Mouse (Mus musculus) heart, adult 11 months (tissue): ENCODE measurements around the gene Tspan33.

Source experiments
- DNase-seq: peaks from one replicate; pipeline ENCODE4 v3.0.0; 2022

Tspan33 gene

DNA sequence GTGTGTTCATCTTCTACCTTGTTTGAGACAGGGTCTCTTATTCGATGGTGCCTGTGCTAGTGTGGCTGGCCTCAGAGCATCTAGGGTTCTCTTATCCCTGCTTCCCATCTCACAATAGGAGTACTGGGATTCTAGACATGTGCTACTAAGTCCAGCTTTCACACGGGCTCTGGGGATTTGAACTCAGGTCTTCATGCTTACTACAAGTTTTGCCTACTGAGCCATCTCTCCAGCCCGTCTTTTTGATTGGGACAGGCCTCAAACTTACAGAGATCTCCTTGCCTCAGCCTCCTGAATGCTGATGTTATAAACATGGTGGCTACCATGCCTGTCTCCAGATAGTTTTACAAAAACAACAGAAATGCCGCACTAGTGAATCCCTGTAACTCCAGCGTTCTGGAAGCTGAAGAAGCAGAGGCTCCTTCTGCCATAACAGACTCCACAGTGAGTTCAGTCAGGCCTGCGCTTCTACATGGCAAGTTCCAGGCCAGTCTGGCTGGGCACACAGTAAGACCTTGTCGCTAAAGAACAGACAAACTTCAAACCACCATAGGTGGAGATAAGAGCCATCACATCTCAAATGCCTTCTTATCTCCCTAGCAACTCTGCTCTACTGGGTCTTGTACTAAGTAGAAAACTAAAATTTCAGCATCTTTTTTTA, 5.2 kb downstream of the Tspan33 start:
- DNase-seq = peak; percentile 67

DNA sequence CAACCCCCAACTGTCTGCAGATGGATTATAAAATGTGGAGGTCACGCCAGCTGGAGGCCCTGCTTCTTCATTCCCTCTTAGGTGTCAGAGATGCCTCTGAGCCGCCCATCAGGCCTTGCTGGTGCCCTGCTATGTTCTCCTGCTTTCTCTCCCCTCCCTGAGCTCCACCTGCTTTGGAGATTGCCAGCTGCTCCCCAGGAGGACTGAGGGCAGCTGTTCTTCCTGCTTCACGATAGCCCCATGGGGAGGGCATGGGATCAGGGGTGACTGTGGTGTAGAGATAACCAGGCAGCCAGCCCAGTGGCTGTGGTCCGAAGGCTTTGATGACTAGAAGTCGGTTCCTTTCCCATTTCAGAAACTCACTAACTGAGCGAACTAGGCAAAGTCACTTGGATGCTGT, 7.0 kb downstream of the Tspan33 start:
- peak; percentile 50 for DNase-seq

DNA sequence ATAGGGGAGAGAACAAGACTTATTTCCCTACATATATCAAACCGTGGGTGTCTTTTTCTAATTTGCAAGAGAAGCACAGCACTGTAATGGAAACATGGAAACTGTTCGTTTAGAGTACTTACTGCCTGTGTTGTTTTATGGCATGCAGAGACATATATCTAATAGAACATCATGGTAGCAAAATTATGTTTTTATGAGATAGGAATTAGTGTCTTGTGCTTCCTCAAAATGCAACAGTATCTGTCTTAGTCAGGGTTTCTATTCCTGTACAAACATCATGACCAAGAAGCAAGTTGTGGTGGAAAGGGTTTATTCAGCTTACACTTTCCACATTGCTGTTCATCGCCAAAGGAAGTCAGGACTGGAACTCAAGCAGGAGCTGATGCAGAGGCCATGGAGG, 8.1 kb downstream of the Tspan33 start:
- DNase-seq = no peak

DNA sequence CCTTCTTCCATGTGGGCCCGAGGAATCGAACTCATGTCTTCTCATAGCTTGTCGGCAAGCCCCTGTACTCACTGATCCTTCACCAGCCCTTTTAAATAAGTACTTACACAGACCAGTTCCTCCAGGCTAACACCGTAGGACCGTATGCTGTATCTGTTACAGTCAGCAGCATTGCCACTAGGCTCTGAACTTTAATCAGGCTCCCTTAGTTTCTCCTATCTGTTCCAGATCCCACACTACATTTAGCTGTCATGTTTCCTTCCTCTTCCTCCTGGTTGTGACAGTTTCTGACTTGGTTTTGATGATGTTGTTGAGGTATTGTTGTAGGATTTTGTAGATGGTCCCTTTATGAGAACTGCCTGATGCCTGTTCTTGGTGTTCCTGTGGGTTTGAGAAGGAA, 10.1 kb downstream of the Tspan33 start:
- DNase-seq = no peak

DNA sequence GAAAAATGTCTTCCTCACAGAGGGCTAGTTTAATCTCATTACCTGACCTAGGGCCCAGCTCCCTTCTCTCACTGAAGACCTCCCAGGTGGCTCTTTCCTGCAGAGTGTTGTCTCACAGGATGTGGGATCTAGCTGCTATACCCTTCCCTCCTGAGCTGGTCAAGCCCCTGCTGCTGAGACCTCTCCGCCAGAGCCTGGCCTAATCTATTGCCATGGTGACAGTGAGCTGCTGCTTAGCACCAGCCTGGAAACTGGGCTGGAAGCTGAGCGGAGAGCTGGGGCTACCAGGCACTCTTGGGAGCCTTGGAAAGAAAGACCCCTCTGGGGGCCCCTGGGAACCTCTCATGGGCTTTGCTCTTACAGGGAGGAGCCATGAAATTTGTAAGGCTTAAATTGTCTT, 13.9 kb downstream of the Tspan33 start:
- DNase-seq = no peak

DNA sequence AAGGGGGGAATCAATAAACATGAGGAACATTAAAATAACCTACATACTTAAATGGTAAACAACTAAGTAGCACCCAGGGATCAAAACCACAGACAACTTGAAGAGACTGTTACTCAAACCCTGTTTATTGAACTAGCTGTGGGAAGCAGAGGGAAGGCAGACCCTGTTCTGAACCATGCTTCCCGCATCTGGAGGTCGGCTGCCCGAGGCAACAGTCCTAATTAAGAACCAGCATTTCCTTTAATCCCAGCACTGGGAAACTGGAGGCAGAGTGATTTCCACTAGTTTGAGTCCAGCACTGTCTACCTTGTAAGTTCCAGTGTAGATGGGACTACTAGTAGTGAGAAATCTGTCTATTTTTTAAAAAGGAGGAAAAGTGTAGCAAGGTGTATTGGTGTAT, 17.3 kb downstream of the Tspan33 start:
- no peak for DNase-seq

DNA sequence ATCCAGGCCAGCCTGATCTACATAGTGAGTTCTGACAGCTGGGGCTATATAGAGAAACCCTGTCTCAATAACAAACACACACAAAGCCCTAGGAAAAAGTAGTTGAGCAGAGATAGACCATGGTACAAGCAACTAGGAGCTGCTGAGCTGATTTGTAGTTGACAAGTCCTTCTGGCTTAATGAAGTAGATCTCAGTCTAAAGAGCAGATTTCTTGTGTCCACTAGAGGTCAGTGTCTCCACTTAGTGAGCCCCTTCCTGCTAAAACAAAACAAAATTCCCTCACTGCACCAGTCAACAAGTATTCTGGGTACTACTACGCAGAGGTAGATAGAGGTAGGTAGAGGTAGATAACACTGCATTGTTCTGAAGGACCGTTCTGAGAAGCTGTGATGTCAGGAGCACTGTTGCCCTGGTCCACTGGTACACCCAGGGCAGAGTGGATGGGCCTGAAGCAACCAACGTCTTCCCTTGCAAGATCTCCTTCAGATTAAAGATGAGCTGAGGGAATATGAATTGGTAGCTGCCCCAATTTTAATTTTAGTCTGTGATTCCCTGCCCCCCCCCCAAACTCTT, 18.1 kb downstream of the Tspan33 start:
- no peak for DNase-seq

DNA sequence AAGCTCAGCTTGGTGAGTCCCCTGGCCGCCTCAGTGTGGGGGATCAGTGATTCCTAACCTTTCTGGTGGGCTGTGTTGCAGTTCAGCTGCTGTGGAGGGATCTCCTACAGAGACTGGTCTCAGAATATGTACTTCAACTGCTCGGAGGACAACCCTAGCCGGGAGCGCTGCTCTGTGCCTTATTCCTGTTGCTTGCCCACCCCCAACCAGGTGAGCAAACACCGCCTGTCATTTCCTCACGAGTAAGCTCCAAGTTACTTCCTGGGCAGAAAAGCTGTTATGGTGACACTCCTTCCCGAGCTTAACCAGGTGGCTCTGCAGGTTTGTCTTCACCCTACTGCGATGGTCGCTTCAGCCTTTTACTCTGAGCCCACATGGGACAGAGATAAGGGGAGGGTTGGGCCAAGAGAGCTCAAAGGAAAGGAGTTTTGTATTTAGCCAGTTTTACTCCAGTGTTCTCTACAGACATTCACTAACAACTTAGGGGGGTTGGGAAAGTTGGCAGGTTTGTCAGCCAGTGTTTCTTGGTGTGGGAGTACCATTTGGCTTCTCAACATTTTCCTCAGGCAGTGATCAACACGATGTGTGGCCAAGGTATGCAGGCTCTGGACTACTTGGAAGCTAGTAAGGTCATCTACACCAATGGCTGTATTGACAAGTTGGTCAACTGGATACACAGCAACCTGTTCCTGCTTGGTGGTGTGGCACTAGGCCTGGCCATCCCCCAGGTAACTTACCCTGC, 22.8 kb downstream of the Tspan33 start:
- peak; percentile 84 for DNase-seq

DNA sequence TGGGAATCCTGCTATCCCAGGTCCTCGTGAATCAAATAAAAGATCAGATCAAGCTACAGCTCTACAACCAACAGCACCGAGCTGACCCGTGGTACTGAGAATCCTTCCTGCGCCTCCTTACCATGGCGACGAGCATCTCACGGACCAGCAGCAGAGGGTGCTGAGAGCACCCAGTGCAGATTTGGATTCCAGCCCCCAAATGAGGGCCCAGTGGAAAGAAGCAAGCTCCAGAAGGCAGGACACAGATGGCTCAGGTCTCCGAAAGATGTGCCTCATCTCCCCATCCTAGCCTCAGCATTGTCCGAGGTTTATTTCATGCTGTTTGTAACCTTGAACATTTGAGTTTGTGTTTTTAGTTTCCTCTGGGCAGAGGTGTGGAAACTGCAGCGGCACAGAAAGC, 23.5 kb downstream of the Tspan33 start:
- DNase-seq = no peak

DNA sequence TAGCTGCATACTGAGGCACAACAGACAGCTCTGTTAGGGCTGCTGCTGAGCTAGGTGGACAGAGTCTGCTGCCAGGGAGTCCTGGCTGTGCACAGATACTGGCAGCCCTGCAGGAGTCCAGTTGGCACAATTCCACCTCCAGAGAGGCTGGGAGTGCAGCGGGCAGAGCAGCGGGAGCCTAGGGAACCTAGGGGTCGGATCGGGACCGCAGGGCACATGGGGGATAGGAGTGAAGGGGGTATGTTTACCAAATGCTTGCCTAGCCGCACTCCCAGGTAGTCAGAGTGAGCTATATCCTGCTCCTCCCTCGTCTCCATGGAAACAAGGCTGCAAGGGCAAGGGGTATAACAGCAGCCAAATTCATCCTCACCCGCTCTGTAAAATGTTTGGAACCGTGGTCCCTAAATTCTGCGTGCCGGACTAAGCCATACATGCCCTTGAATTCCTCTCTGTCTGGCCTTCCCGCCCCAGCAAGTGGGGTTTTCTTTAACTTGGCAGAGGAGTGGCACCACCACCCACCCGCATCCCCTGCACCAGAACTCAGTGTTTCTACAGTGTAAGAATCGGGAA, 24.0 kb downstream of the Tspan33 start:
- peak; percentile 91 for DNase-seq

DNA sequence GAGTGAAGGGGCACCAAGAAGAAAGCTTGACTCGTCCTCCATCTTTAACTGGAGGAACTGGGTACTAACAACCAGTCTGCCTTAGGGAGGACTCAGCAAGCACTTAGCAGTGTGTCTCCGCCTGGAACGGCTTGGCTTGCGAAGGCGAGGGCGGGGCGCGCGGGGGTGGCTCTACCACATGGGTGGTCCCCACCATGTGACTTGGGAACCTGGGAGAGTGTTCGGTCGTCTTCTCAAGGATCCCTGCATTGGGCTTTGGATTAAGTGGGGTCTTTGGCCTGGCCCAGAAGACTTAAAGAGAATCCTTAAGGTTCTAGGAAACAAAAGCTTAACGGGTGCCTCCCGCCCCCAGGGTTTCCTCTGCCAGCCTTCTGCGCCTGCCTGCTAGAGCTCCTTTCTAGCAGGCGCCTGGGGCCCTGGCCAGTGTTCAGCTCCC, 24.9 kb downstream of the Tspan33 start:
- DNase-seq = peak; percentile 95

DNA sequence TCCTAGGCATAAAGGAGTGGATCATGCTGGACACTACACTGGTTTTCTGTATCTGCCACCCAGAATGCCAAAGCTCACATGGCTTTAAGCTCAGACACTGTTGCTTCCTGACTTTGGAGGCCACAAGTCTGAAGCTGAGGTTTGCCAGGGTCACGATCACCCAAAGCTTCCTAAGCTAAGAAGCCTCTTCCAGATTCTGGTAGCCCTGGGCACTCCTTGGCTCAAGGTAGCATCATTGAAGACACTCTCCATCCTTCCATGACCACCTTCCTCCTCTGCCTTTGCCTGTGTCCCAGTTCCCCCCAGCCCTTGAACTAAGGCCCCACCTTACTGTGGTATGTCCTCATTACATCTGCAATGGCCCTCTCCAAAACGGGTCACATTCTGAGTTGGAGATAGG, 27.9 kb downstream of the Tspan33 start:
- no peak for DNase-seq

DNA sequence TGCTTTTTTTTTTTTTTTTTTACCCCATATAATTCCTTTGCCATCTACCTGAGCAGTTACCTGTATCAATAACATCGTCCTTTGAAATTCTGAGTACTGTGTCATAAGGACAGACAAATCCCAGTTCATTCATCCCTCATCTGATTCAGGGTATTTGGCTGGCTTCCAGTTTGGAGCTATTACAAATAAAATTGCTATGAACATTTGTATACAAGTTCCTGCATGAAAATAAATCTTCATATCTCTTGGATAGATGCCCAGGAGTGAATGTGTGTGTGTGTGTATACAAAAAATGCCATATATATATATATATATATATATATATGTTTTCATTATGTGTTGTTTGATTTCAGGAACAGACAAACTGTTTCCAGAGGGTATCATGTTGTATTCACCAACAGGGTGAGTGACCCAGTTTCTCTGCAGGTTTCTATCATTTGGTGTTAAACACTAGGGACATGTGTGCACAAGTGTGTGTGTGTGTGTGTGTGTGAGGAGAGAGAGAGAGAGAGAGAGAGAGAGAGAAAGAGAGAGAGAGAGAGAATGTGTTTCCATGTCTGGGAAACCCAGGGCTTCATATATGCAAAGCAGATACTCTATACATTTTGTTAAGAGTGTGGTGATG, 32.7 kb downstream of the Tspan33 start:
- no peak for DNase-seq

DNA sequence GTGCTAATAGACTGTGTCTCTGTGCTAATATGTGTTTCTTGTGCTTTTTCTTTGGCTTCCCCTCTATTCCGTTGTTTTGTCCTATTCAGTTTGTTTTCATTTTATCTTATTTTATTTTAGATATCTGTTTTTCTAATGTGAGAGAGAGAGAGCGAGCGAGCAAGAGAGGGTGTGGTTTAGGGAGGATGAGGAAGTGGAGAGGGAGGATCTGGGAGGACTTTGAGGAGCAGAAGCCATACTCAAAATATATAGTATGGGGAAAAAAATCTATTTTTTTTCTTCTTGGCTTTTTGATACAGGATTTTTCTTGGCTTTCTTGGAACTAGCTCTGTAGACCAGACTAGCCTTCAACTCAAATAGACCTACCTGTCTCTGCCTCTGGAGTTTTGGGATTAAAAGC, 34.0 kb downstream of the Tspan33 start:
- no peak for DNase-seq

DNA sequence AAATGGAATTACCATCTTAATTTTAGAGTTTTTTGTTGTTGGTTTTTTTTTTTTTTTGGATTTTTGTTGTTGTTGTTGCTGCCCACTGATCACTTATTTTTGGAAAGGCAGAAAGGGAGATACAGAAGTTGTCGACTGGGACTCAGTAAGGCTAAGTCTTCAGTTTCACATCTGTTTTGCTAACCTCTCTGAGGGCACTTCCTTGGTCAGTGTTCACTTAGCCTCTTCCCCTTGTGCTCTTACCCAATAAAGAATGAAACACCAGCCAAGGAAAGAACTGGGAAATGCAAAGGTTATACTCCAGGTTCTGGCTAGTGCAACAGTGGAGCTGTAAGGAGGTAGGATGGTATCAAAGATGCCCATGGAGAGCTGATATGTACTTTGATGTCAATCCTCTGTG, 35.5 kb downstream of the Tspan33 start:
- no peak for DNase-seq

DNA sequence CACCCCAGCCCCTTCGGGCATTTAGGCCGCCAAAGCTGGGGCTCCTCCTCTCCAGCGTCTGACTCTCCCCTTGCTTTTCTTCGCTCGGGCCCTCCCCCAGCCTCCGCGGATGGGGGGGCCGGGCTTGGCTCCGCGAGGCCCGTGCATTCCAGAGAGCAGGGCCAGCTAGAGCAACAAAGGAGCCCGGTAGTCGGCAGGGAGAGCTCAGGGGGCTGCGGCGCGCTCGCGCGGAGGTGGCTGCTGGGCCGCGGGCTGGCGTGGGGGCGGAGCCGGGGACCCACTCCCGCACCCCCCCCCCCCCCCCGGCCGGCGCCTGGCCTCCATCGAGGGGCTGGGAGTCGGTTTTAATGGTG, 41.3 kb downstream of the Tspan33 start, which contains the start of gene Smo:
TSS of gene Smo (plus strand) at position 168 of the 353 bp plus-strand sequence.
- DNase-seq = peak; percentile 99

DNA sequence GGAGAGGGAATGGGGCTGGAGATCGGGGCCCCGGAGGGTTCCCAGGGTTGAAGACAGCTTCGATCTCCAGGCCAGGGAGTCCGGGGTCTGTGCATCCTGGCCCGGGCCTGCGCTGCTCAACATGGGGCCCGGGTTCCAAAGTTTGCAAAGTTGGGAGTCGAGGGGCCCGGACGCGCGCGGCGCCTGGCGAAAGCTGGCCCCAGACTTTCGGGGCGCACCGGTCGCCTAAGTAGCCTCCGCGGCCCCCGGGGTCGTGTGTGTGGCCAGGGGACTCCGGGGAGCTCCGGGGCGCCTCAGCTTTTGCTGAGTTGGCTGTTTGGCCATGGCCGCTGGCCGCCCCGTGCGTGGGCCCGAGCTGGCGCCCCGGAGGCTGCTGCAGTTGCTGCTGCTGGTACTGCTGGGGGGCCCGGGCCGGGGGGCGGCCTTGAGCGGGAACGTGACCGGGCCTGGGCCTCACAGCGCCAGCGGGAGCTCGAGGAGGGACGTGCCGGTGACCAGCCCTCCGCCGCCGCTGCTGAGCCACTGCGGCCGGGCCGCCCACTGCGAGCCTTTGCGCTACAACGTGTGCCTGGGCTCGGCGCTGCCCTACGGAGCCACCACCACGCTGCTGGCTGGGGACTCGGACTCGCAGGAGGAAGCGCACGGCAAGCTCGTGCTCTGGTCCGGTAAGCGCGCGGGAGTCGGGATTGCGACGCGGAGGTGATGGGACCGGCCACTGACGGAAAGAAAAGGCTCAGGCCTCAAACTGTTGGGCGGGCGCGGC, 41.8 kb downstream of the Tspan33 start:
- peak; percentile 95 for DNase-seq

DNA sequence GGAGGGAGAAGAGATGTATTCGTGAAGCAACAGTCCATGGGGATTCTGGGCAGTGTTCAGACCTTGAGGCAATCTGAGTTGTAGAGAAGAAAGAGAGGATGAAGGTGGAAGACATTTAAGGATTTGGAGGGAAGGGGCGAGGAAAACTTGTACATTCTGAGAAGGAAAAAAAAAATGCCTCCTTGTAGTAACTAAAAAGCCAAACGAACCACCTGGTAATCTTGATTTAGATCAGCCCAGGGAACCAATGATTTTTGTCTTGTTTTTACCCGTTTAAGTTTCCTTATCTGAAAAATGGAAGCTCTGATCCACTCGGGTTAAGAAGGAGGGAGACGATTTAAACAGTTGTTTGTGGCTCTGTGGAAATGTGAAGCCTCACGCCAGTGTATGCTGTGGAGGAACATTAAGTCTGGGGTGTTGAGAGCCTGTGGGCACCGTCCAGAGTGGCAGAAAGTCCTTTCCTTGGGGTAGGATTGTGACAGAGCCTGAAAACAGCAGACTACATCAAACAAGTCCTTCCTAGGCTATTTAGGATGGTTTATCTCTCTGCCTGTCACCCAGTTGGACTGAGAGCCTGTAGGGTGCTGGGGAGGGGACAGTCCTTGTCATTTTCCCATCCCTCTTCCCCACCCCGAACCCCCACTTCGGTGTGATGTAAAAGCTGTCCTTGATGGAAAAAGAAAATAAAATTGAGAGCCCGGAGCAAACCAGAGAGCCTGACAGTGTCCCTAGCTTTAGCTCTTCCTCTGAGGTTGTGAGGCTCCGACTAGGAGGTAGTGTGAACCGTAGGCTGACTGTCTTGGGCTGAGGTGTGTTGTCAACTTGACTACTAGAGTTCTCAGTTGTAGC, 42.8 kb downstream of the Tspan33 start:
- DNase-seq = no peak

DNA sequence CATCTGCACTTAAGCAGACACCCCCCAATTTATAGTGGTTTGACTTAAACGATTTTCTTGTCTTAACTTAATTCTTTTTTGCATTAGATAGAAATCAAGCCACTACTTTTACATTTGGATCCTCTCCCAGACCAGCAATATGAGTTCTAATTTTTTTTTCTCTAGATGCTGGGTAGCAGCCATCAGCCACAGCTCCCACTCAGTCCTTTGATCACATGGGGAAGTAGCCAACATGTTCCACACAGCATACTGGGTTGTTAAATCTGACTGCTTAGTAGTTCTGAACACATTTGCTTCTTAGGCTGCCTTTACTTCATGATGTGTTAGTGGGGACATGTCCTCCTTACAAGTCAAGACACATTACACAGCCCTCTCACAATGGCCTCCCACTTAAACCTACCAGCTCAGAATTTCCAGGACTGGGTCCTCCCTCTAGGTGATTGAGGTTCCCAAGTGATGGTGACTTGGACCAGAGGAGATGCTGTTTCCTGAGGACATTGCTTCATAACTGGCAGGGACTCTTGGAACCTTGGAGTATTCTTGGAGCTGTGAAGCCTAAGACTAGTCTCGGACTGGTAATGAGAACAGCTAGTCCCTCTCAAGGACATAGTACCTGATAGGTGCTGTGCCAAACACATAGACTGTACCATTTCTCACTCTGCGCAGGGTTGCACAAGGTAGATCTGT, 57.6 kb downstream of the Tspan33 start:
- no peak for DNase-seq

DNA sequence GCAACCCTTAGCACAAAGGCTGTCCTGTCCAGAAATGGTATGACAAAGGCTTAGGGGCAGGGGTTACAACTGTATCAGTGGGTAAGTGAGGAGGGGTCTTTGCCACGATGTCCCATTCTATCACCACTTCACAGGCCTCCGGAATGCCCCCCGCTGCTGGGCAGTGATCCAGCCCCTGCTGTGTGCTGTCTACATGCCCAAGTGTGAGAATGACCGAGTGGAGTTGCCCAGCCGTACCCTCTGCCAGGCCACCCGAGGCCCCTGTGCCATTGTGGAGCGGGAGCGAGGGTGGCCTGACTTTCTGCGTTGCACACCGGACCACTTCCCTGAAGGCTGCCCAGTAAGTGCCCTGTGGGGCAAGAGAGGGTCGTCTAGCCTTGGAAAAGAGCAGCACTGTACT, 59.3 kb downstream of the Tspan33 start:
- no peak for DNase-seq

DNA sequence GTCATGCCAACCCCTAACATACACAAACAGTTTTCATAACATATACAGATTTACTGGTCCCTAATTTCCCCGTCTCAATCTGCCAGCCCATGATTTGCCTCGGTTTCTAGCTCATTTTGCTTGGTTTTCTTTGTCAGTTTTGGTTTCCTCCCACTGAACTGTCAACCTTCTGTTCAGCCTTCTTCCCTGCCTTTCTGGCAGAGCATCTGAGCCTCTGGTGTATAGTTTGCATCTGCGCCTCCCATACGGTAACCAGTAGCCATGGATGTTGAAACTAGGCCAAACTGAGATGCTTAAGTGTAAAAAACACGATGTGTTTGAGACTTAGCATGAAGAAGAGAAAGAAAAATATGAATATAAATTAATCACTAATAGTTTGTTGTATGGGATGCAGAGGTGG, 62.0 kb downstream of the Tspan33 start:
- no peak for DNase-seq
